Mouse (Mus musculus): ENCODE results near the gene Tmem182. TPM values are rescaled to one million over a fixed set of nuclear protein-coding genes. Genes with fewer than 3 reads are reported as not detected.

Tmem182 gene
- total and polyA plus RNA-seq, 3 experiments, result not detected

GRCm38 (mm10) chr1:40805891-40806290 is 490 bp downstream of the Tmem182 start:
- H3K79me2 ChIP-seq (replicated peaks; ENCODE audit: control insufficient read depth, extremely low read depth, insufficient read depth, poor library complexity, severe bottlenecking), result no peaks in the 10 kb centered on the region
- no peak for TF ChIP-seq TCF12 (IDR thresholded peaks at IDR 0.05; ENCODE audit: low read depth, low read length)
- TF ChIP-seq JUND (conservative IDR thresholded peaks at IDR 0.05; ENCODE audit: low read depth, low read length), result no peak
- no peak for TF ChIP-seq ELF1 (IDR thresholded peaks at IDR 0.05; ENCODE audit: low read depth, low read length)
- no peak for TF ChIP-seq NRF1 (IDR thresholded peaks at IDR 0.05; ENCODE audit: low read depth, low read length)
- TF ChIP-seq IRF4 (IDR thresholded peaks at IDR 0.05; ENCODE audit: low read depth, low read length), result no peak
- TF ChIP-seq ZC3H11A (IDR thresholded peaks at IDR 0.05; ENCODE audit: low read depth, low read length), result no peak
- TF ChIP-seq USF2 (conservative IDR thresholded peaks at IDR 0.05; ENCODE audit: low read depth, low read length), result no peak
- no peak for TF ChIP-seq MXI1 (IDR thresholded peaks at IDR 0.05; ENCODE audit: low read depth, low read length)
- TF ChIP-seq SMC3 (IDR thresholded peaks at IDR 0.05; ENCODE audit: low read depth, low read length), result no peak
- dilution Hi-C loops (cut with MboI; ENCODE audit: extremely low pct_ligation_motif_present, extremely low pct_unique_long_range_greater_than_20kb, low sequenced_read_pairs), result no loop called here
- no peak for DNase-seq (ENCODE audit: extremely low read depth)
- no peaks in the 10 kb centered on the region for H3K27me3 ChIP-seq (replicated peaks)
- H3K27ac ChIP-seq (ENCODE audit: insufficient read depth, low read depth), result no peak overlapping the region
- no peak overlapping the region for H3K4me2 ChIP-seq (ENCODE audit: insufficient read depth, low read depth, poor library complexity, severe bottlenecking)
- no peaks in the 10 kb centered on the region for H3K36me3 ChIP-seq (replicated peaks in 1 of 2; ENCODE audit: control insufficient read depth in 1 of 2, insufficient read depth in 1 of 2, low read length in 1 of 2)
- peaks cover 56% of the 10 kb centered on the region for H3K9me3 ChIP-seq (replicated peaks; ENCODE audit: low read length)
- in situ Hi-C loops (cut with MboI; ENCODE audit: low pct_ligation_motif_present, low pct_unique_long_range_greater_than_20kb, low sequenced_read_pairs), result no loop called here
- H3K4me1 ChIP-seq (ENCODE audit: control insufficient read depth in 1 of 2, insufficient read depth in 2 of 2), result no peaks in the 10 kb centered on the region
- H3K9ac ChIP-seq (ENCODE audit: insufficient read depth, low read depth), result no peak overlapping the region
- no peak overlapping the region for H3K4me3 ChIP-seq (replicated peaks in 1 of 3; ENCODE audit: low read depth in 2 of 3, low read length in 2 of 3, poor library complexity in 1 of 3)

GRCm38 (mm10) chr1:40808643-40809042 is 3.2 kb downstream of the Tmem182 start:
- no peak overlapping the region for H3K9ac ChIP-seq (ENCODE audit: insufficient read depth, low read depth)
- dilution Hi-C loops (cut with MboI; ENCODE audit: extremely low pct_ligation_motif_present, extremely low pct_unique_long_range_greater_than_20kb, low sequenced_read_pairs), result no loop called here
- no peaks in the 10 kb centered on the region for H3K36me3 ChIP-seq (replicated peaks in 1 of 2; ENCODE audit: control insufficient read depth in 1 of 2, insufficient read depth in 1 of 2, low read length in 1 of 2)
- no peak overlapping the region for H3K4me2 ChIP-seq (ENCODE audit: insufficient read depth, low read depth, poor library complexity, severe bottlenecking)
- no peak for DNase-seq (ENCODE audit: extremely low read depth)
- H3K4me3 ChIP-seq (replicated peaks in 1 of 3; ENCODE audit: low read depth in 2 of 3, low read length in 2 of 3, poor library complexity in 1 of 3), result no peak overlapping the region
- no peaks in the 10 kb centered on the region for H3K27me3 ChIP-seq (replicated peaks)
- no peak for TF ChIP-seq POLR2AphosphoS2 (IDR thresholded peaks at IDR 0.05; ENCODE audit: low read depth, low read length)
- no peak for TF ChIP-seq ZNF384 (IDR thresholded peaks at IDR 0.05; ENCODE audit: low read depth, low read length)
- TF ChIP-seq ELF1 (IDR thresholded peaks at IDR 0.05; ENCODE audit: low read depth, low read length), result no peak
- TF ChIP-seq IRF4 (IDR thresholded peaks at IDR 0.05; ENCODE audit: low read depth, low read length), result no peak
- no peak for TF ChIP-seq EP300 (IDR thresholded peaks at IDR 0.05; ENCODE audit: low read length)
- no peak for TF ChIP-seq ZMIZ1 (IDR thresholded peaks at IDR 0.05; ENCODE audit: low read depth, low read length)
- no peak overlapping the region for H3K27ac ChIP-seq (ENCODE audit: insufficient read depth, low read depth)
- in situ Hi-C loops (cut with MboI; ENCODE audit: low pct_ligation_motif_present, low pct_unique_long_range_greater_than_20kb, low sequenced_read_pairs), result no loop called here
- H3K4me1 ChIP-seq (ENCODE audit: control insufficient read depth in 1 of 2, insufficient read depth in 2 of 2), result no peaks in the 10 kb centered on the region
- no peaks in the 10 kb centered on the region for H3K79me2 ChIP-seq (replicated peaks; ENCODE audit: control insufficient read depth, extremely low read depth, insufficient read depth, poor library complexity, severe bottlenecking)
- peaks cover 61% of the 10 kb centered on the region for H3K9me3 ChIP-seq (replicated peaks; ENCODE audit: low read length)
